9 mouse cellular contexts compared by ENCODE assay signal in genomic region chr5:106991300-106991929, GRCm38 (mm10). TPM values are rescaled to one million over a fixed set of nuclear protein-coding genes. Genes with fewer than 3 reads are reported as not detected.
DNase-seq lines count a peak whose midpoint lies in the region; ATAC-seq and TF ChIP-seq lines count a peak whose summit lies in the region.
"Had no signal": no experiment of that assay in that cellular context is flagged by ENCODE, and none has a peak within 500 bp of the region (broad histone marks: within the 10 kb centered on the region; RNA-seq: fewer than 3 reads in every experiment).

No protein-coding gene starts in this region.

- no peak for TF ChIP-seq CTCF in liver, embryonic 14.5 days (IDR thresholded peaks at IDR 0.05; ENCODE audit: low read depth)

- whole genome bisulfite sequencing in liver, embryonic 14.5 days (ENCODE audit: insufficient replicate concordance) = 49% methylated on average over 8 of the region's 8 CpGs
- WGBS in stomach, embryonic 15.5 days = 39% methylated on average over 8 of the region's 8 CpGs
- 76% methylated on average over 8 of the region's 8 CpGs for WGBS in forebrain, embryonic 11.5 days

- no peak for TF ChIP-seq EP300 in liver, embryonic 14.5 days (IDR thresholded peaks at IDR 0.05; ENCODE audit: low read depth)

- no peak overlapping the region for H3K9ac ChIP-seq in liver, embryonic 14.5 days (replicated peaks)
- no peak overlapping the region for H3K9ac ChIP-seq in stomach, embryonic 15.5 days
- no peak overlapping the region for H3K9ac ChIP-seq in forebrain, embryonic 11.5 days (ENCODE audit: low read length)

- no peak overlapping the region for H3K27ac ChIP-seq in liver, embryonic 14.5 days
- peak overlapping the region; percentile 80; the same call in 1 of the 2 replicates for H3K27ac ChIP-seq in stomach, embryonic 15.5 days
- no peak overlapping the region for H3K27ac ChIP-seq in forebrain, embryonic 11.5 days (ENCODE audit: low read depth, low read length)
- H3K27ac ChIP-seq: left cerebral cortex, adult 2 months had no signal

- H3K4me3 ChIP-seq in liver, embryonic 14.5 days (ENCODE audit: insufficient read depth in 1 of 2, low read depth in 2 of 2, low read length in 2 of 2) = no peak overlapping the region
- no peak overlapping the region for H3K4me3 ChIP-seq in stomach, embryonic 15.5 days (replicated peaks)
- H3K4me3 ChIP-seq in forebrain, embryonic 11.5 days (ENCODE audit: low read depth, low read length) = no peak overlapping the region
- H3K4me3 ChIP-seq: left cerebral cortex, adult 2 months had no signal

- peaks cover 2 to 12% of the 10 kb centered on the region in 2 experiments; a peak in 2 of 4 replicates for H3K4me1 ChIP-seq in liver, embryonic 14.5 days (replicated peaks; ENCODE audit: control insufficient read depth in 2 of 2, insufficient read depth in 2 of 2, low read length in 1 of 2)
- peaks cover 24% of the 10 kb centered on the region for H3K4me1 ChIP-seq in stomach, embryonic 15.5 days
- no peaks in the 10 kb centered on the region; the same call in 1 of the 2 replicates for H3K4me1 ChIP-seq in forebrain, embryonic 11.5 days (replicated peaks; ENCODE audit: control insufficient read depth, insufficient read depth, low read length)

- no peaks in the 10 kb centered on the region for H3K9me3 ChIP-seq in liver, embryonic 14.5 days (ENCODE audit: control insufficient read depth, low read length)
- H3K9me3 ChIP-seq in stomach, embryonic 15.5 days = no peaks in the 10 kb centered on the region
- H3K9me3 ChIP-seq in forebrain, embryonic 11.5 days (ENCODE audit: control insufficient read depth, low read length) = no peaks in the 10 kb centered on the region

- H3K27me3 ChIP-seq in liver, embryonic 14.5 days (ENCODE audit: control insufficient read depth, insufficient read depth, low read length) = no peaks in the 10 kb centered on the region
- H3K27me3 ChIP-seq in stomach, embryonic 15.5 days (replicated peaks) = no peaks in the 10 kb centered on the region
- H3K27me3 ChIP-seq in forebrain, embryonic 11.5 days (ENCODE audit: control insufficient read depth, insufficient read depth, low read length) = no peaks in the 10 kb centered on the region

- peak; percentile 12 for DNase-seq in kidney, postnatal 14 days
- no peak for DNase-seq in kidney, adult 11 months
- peak; percentile 58 to 60 for DNase-seq in heart, adult 9 months (ENCODE audit: low spot score in 2 of 2)
- no peak for DNase-seq in liver, embryonic 14.5 days (ENCODE audit: low read depth in 3 of 3, low spot score in 3 of 3)
- DNase-seq in cerebellum, postnatal 25 days = no peak
- DNase-seq in forebrain, embryonic 11.5 days (ENCODE audit: low spot score) = no peak

- H3K36me3 ChIP-seq in liver, embryonic 14.5 days (replicated peaks; ENCODE audit: control insufficient read depth, insufficient read depth, low read depth) = no peaks in the 10 kb centered on the region
- no peaks in the 10 kb centered on the region for H3K36me3 ChIP-seq in stomach, embryonic 15.5 days
- no peaks in the 10 kb centered on the region for H3K36me3 ChIP-seq in forebrain, embryonic 11.5 days (ENCODE audit: control insufficient read depth, insufficient read depth, low read length)

- peak overlapping the region; percentile 38; the same call in 1 of the 2 replicates for H3K4me2 ChIP-seq in liver, embryonic 14.5 days (ENCODE audit: low read depth)
- peak overlapping the region; percentile 26; the same call in 1 of the 2 replicates for H3K4me2 ChIP-seq in stomach, embryonic 15.5 days
- no peak overlapping the region for H3K4me2 ChIP-seq in forebrain, embryonic 11.5 days (ENCODE audit: low read depth, low read length, severe bottlenecking)

- ATAC-seq in liver, embryonic 14.5 days (ENCODE audit: insufficient read depth) = no peak
- ATAC-seq in stomach, embryonic 15.5 days (ENCODE audit: insufficient read depth, low FRiP score, low read depth) = no peak
- ATAC-seq in forebrain, embryonic 11.5 days (replicated peaks; ENCODE audit: low FRiP score) = no peak
- no peak for ATAC-seq in frontal cortex, adult (ENCODE audit: low TSS enrichment)

RNA-seq across cellular contexts. Expression of gene Cdc7, which starts 27.3 kb away (rescaled TPM):
- 12.5 and 15.6 TPM in 2 replicates for polyA plus RNA-seq in liver, embryonic 14.5 days (2012; rRNA removed)
- 16.2 and 18.2 TPM in 2 replicates for polyA plus RNA-seq in liver, embryonic 14.5 days (2014; fragmentation: Nextera tagmentation; extraction: Ambion mirVana)
- polyA plus RNA-seq in stomach, embryonic 15.5 days (2015; fragmentation: Nextera tagmentation; extraction: Ambion mirVana) = 42.9 and 45.4 TPM in 2 replicates
- 66.9 and 69.3 TPM in 2 replicates for polyA plus RNA-seq in forebrain, embryonic 11.5 days (2014; fragmentation: Nextera tagmentation; extraction: Ambion mirVana)

Comparison
In these comparisons a context has a peak if more than half of its experiments do, and no peak if none do; other contexts are left out.
1. DNase-seq: peak in kidney, postnatal 14 days (single experiment) and heart, adult 9 months (2 of 2); none in kidney, adult 11 months (single experiment), liver, embryonic 14.5 days (0 of 3), cerebellum, postnatal 25 days (0 of 2) and forebrain, embryonic 11.5 days (single experiment).